Mouse (Mus musculus): Measurements from ENCODE around the gene Stpg4.

Stpg4 gene

GRCm38 (mm10) chr17:87350471-87351240 is 76.9 kb downstream of the Stpg4 start:
- DNase-seq (ENCODE audit: low read depth, low spot score): no peak

- DNase-seq (ENCODE audit: low read depth, low spot score): no peak
Measured at GRCm38 (mm10) chr17:87349575-87349974, 78.0 kb downstream of the Stpg4 start.

- no peak for DNase-seq (ENCODE audit: low read depth, low spot score)
Measured at GRCm38 (mm10) chr17:87349069-87349468, 78.5 kb downstream of the Stpg4 start.

GRCm38 (mm10) chr17:87348353-87348752 is 79.2 kb downstream of the Stpg4 start:
- DNase-seq (ENCODE audit: low read depth, low spot score): no peak

- no peak for DNase-seq (ENCODE audit: low read depth, low spot score)
Measured at GRCm38 (mm10) chr17:87345252-87345593, 82.3 kb downstream of the Stpg4 start.

GRCm38 (mm10) chr17:87344441-87345251 is 82.9 kb downstream of the Stpg4 start:
- no peak for DNase-seq (ENCODE audit: low read depth, low spot score)

GRCm38 (mm10) chr17:87343060-87343703 is 84.4 kb downstream of the Stpg4 start:
- DNase-seq (ENCODE audit: low read depth, low spot score): no peak
